Mouse (Mus musculus) embryonic fibroblast, embryonic 13.5 days (primary cell): ENCODE results near the gene Xpa.

ENCODE experiments used
- CTCF ChIP-seq: IDR thresholded peaks from 2 replicates; pipeline ENCODE4 v1.5.1; 2011; ENCODE audit warnings: mild to moderate bottlenecking, control low read depth, low read length, moderate library complexity, borderline replicate concordance; ENCODE audit not compliant: insufficient read depth
- POLR2A ChIP-seq: IDR thresholded peaks from 2 replicates; pipeline ENCODE4 v1.6.1; 2011; ENCODE audit warnings: low read depth, mild to moderate bottlenecking, control low read depth, low read length, moderate library complexity

- TF ChIP-seq CTCF: no peak
- TF ChIP-seq POLR2A: no peak
These were observed 30.3 kb downstream of the Xpa start for GRCm38 (mm10) chr4:46165831-46166230.
